26 mouse cellular contexts compared by ENCODE assay signal in the genomic region with DNA sequence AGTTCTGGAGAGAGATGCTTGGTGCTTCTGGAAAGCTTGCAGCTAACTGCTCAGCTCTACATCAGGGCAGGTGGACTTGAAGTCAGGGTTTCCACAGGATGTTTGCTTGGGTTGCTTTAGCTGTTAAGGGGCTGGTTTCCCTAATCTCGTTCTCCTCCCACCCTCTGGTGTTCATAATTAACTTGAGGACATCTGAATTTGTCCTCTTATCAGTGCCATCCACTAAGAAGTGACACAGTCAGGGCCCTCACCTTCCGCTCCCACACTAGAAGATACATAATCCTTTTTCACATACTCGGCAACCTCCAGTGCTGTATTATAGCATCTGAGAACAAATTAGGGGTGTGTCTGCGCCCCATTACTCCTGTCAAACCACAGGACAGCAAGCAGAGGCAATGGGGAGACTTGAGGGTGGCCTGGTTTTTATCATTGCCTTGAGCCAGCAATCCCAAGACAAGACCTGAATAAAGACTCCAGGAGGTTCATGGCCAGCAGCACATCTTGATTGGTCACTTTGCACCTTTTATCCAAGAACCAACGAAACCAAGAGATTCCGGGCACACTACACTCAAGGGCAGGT. TPM values are rescaled to one million over a fixed set of nuclear protein-coding genes. Genes with fewer than 3 reads are reported as not detected.
DNase-seq lines count a peak whose midpoint lies in the region; ATAC-seq and TF ChIP-seq lines count a peak whose summit lies in the region.
"Had no signal": no experiment of that assay in that cellular context is flagged by ENCODE, and none has a peak within 500 bp of the region (broad histone marks: within the 10 kb centered on the region; RNA-seq: fewer than 3 reads in every experiment).

No protein-coding gene starts in this region.

- H3K9me3 ChIP-seq in heart, embryonic 10.5 days, result no peaks in the 10 kb centered on the region
- no peaks in the 10 kb centered on the region for H3K9me3 ChIP-seq in heart, embryonic 16.5 days (replicated peaks; ENCODE audit: control insufficient read depth, low read length)
- H3K9me3 ChIP-seq in heart, embryonic 11.5 days (replicated peaks; ENCODE audit: control insufficient read depth, low read length), result no peaks in the 10 kb centered on the region
- no peaks in the 10 kb centered on the region for H3K9me3 ChIP-seq in MEL (replicated peaks; ENCODE audit: insufficient read depth, low read length)
- H3K9me3 ChIP-seq: embryonic facial prominence, embryonic 10.5 days; embryonic facial prominence, embryonic 15.5 days; forebrain, embryonic 13.5 days; kidney, embryonic 15.5 days; limb, embryonic 12.5 days; neural tube, embryonic 15.5 days had no signal

- TF ChIP-seq RAD21 in MEL (IDR thresholded peaks at IDR 0.05; ENCODE audit: low read depth, low read length), result no peak

- H3K4me3 ChIP-seq in heart, embryonic 10.5 days, result no peak overlapping the region
- H3K4me3 ChIP-seq in heart, embryonic 16.5 days (ENCODE audit: low read length), result no peak overlapping the region
- H3K4me3 ChIP-seq in heart, embryonic 11.5 days (ENCODE audit: low read depth, low read length), result no peak overlapping the region
- H3K4me3 ChIP-seq in MEL (ENCODE audit: control insufficient read depth in 1 of 2, insufficient read depth in 1 of 2, low read depth in 2 of 2, low read length in 2 of 2), result no peak overlapping the region
- H3K4me3 ChIP-seq: limb, embryonic 12.5 days had no signal

- DNase-seq in heart, embryonic 10.5 days (ENCODE audit: low spot score), result no peak
- no peak for DNase-seq in heart, postnatal 4 days
- peak; percentile 55 for DNase-seq in MEL (ENCODE audit: low read depth, low spot score)
- DNase-seq in right cerebral cortex, postnatal 10 days (ENCODE audit: low spot score in 2 of 2), result no peak
- no peak for DNase-seq in gastrocnemius, adult 8-10 months (ENCODE audit: low spot score in 2 of 2)
- DNase-seq: adrenal gland, postnatal 10 days; cerebellum, adult 8-10 months; cerebellum, postnatal 25 days; kidney, adult 18-20 months; liver, postnatal 0 days; lung, postnatal 36 days; midbrain, embryonic 14.5 days; retina, postnatal 1 day; right cerebral cortex, postnatal 25 days; thymus, postnatal 25 days had no signal

- ATAC-seq in heart, embryonic 16.5 days (replicated peaks; ENCODE audit: extremely low read depth, insufficient read depth, low FRiP score), result no peak
- ATAC-seq in heart, embryonic 11.5 days (replicated peaks; ENCODE audit: insufficient number of reproducible peaks, low FRiP score, low TSS enrichment), result no peak
- ATAC-seq: forebrain, embryonic 13.5 days; liver, postnatal 0 days had no signal

- no peak overlapping the region for H3K4me2 ChIP-seq in heart, embryonic 16.5 days (ENCODE audit: low read depth, low read length)
- no peak overlapping the region for H3K4me2 ChIP-seq in heart, embryonic 11.5 days

- H3K27me3 ChIP-seq in heart, embryonic 10.5 days (ENCODE audit: insufficient read depth, poor library complexity, severe bottlenecking), result peaks cover 28% of the 10 kb centered on the region
- H3K27me3 ChIP-seq in heart, embryonic 16.5 days (ENCODE audit: control insufficient read depth, insufficient read depth, low read length), result no peaks in the 10 kb centered on the region
- H3K27me3 ChIP-seq in heart, embryonic 11.5 days (ENCODE audit: control insufficient read depth, insufficient read depth, low read length), result peaks cover 10% of the 10 kb centered on the region; the same call in 1 of the 2 replicates
- no peaks in the 10 kb centered on the region for H3K27me3 ChIP-seq in MEL (ENCODE audit: control insufficient read depth in 1 of 2, insufficient read depth in 2 of 2, low read length in 2 of 2)

- H3K79me2 ChIP-seq in MEL (ENCODE audit: control insufficient read depth, insufficient read depth, low read length, poor library complexity), result no peaks in the 10 kb centered on the region

- 54% methylated on average over 6 of the region's 6 CpGs for WGBS in heart, embryonic 10.5 days
- 61% methylated on average over 6 of the region's 6 CpGs for WGBS in heart, embryonic 16.5 days
- 51% methylated on average over 6 of the region's 6 CpGs for WGBS in heart, embryonic 11.5 days (ENCODE audit: insufficient replicate concordance)

- H3K9ac ChIP-seq in heart, embryonic 16.5 days (ENCODE audit: low read length), result no peak overlapping the region
- no peak overlapping the region for H3K9ac ChIP-seq in heart, embryonic 11.5 days (ENCODE audit: low read depth, low read length)
- H3K9ac ChIP-seq in MEL (ENCODE audit: control insufficient read depth, low read depth, low read length, poor library complexity, severe bottlenecking), result no peak overlapping the region
- H3K9ac ChIP-seq: embryonic facial prominence, embryonic 15.5 days; forebrain, embryonic 13.5 days; kidney, embryonic 15.5 days; limb, embryonic 12.5 days; liver, postnatal 0 days; neural tube, embryonic 15.5 days had no signal

- TF ChIP-seq POLR2A in MEL (IDR thresholded peaks at IDR 0.05; ENCODE audit: control insufficient read depth in 1 of 2, insufficient read depth in 1 of 2, low read depth in 1 of 2, low read length in 2 of 2, poor library complexity in 1 of 2), result no peak

- peak in 1 of 2 experiments; percentile 16; a peak in 1 of 4 replicates for TF ChIP-seq EP300 in MEL (IDR thresholded peaks at IDR 0.05; ENCODE audit: low read depth in 1 of 2, low read length in 2 of 2)

- no peak for TF ChIP-seq CTCF in MEL (IDR thresholded peaks at IDR 0.05 in 2 of 3, conservative IDR thresholded peaks at IDR 0.05 in 1 of 3; ENCODE audit: control insufficient read depth in 1 of 3, insufficient read depth in 1 of 3, low read depth in 2 of 3, low read length in 3 of 3, poor library complexity in 1 of 3, severe bottlenecking in 1 of 3)

- peaks cover 53% of the 10 kb centered on the region for H3K36me3 ChIP-seq in heart, embryonic 10.5 days
- peaks cover 15% of the 10 kb centered on the region for H3K36me3 ChIP-seq in heart, embryonic 16.5 days (ENCODE audit: control insufficient read depth, insufficient read depth)
- peaks cover 12% of the 10 kb centered on the region for H3K36me3 ChIP-seq in heart, embryonic 11.5 days (ENCODE audit: control insufficient read depth, insufficient read depth, low read length)
- H3K36me3 ChIP-seq in MEL (ENCODE audit: control insufficient read depth in 1 of 2, insufficient read depth in 2 of 2, low read length in 2 of 2), result peaks cover 2 to 6% of the 10 kb centered on the region in 2 experiments; a peak in 3 of 4 replicates

- H3K4me1 ChIP-seq in heart, embryonic 10.5 days, result peaks cover 98% of the 10 kb centered on the region
- H3K4me1 ChIP-seq in heart, embryonic 16.5 days (ENCODE audit: control insufficient read depth, insufficient read depth, low read length), result peaks cover 92% of the 10 kb centered on the region
- peaks cover 66% of the 10 kb centered on the region for H3K4me1 ChIP-seq in heart, embryonic 11.5 days (ENCODE audit: control insufficient read depth, insufficient read depth, low read length)
- H3K4me1 ChIP-seq in MEL (ENCODE audit: control insufficient read depth in 1 of 2, insufficient read depth in 2 of 2, low read length in 2 of 2), result peaks cover 0 to 15% of the 10 kb centered on the region in 2 experiments; a peak in 2 of 4 replicates
- H3K4me1 ChIP-seq: forebrain, embryonic 13.5 days had no signal

- peak overlapping the region; percentile 44 for H3K27ac ChIP-seq in heart, embryonic 10.5 days
- peak overlapping the region; percentile 97 for H3K27ac ChIP-seq in heart, embryonic 16.5 days (ENCODE audit: low read length)
- no peak overlapping the region for H3K27ac ChIP-seq in heart, embryonic 11.5 days (ENCODE audit: low read depth, low read length)
- H3K27ac ChIP-seq in MEL (ENCODE audit: control insufficient read depth, low read depth, low read length), result no peak overlapping the region
- H3K27ac ChIP-seq: embryonic facial prominence, embryonic 10.5 days; embryonic facial prominence, embryonic 15.5 days; forebrain, embryonic 13.5 days; kidney, embryonic 15.5 days; limb, embryonic 12.5 days; neural tube, embryonic 15.5 days had no signal

RNA-seq across cellular contexts. Expression of gene Trim11, which starts 15.3 kb away (rescaled TPM):
- polyA plus RNA-seq in heart, embryonic 10.5 days (2016; fragmentation: Nextera tagmentation; extraction: Ambion mirVana), result 24.0 and 31.4 TPM in 2 replicates
- total RNA-seq in heart, postnatal 4 days (2021), result 10 to 100 TPM; 21.3 TPM
- polyA plus RNA-seq in heart, embryonic 16.5 days (2015; fragmentation: Nextera tagmentation; extraction: Ambion mirVana), result 37.1 and 40.3 TPM in 2 replicates
- 26.1 and 27.5 TPM in 2 replicates for polyA plus RNA-seq in heart, embryonic 11.5 days (2014; fragmentation: Nextera tagmentation; extraction: Ambion mirVana)
- total RNA-seq in MEL (2012; rRNA removed), result 22.9 and 27.0 TPM in 2 replicates
- polyA plus RNA-seq in MEL (2012; ENCODE audit: insufficient read depth in 1 of 2, insufficient read length in 2 of 2, low read depth in 1 of 2, low replicate concordance in 2 of 2, missing spikeins in 1 of 2), result 10 to 100 TPM in 1 of 2 experiments, not detected in 1; 24.8 TPM
- 1 to 10 TPM; 4.8 to 8.5 (median 7.4) TPM for total RNA-seq in gastrocnemius, adult 8-10 months (2022)

RNA-seq across cellular contexts. Expression of gene Hist3h2a, which starts 38.7 kb away (rescaled TPM):
- 15.5 and 15.9 TPM in 2 replicates for polyA plus RNA-seq in heart, embryonic 10.5 days (2016; fragmentation: Nextera tagmentation; extraction: Ambion mirVana)
- 10 to 100 TPM; 46.8 to 50.0 TPM for total RNA-seq in heart, postnatal 4 days (2021)
- polyA plus RNA-seq in heart, embryonic 16.5 days (2015; fragmentation: Nextera tagmentation; extraction: Ambion mirVana), result 33.9 and 35.2 TPM in 2 replicates
- 22.5 and 23.3 TPM in 2 replicates for polyA plus RNA-seq in heart, embryonic 11.5 days (2014; fragmentation: Nextera tagmentation; extraction: Ambion mirVana)
- 184 and 300 TPM in 2 replicates for total RNA-seq in MEL (2012; rRNA removed)
- polyA plus RNA-seq in MEL (2012; ENCODE audit: insufficient read depth in 1 of 2, insufficient read length in 2 of 2, low read depth in 1 of 2, low replicate concordance in 2 of 2, missing spikeins in 1 of 2), result under 1 TPM in 1 of 2 experiments, not detected in 1; 0.42 TPM
- total RNA-seq in gastrocnemius, adult 8-10 months (2022), result 10 to 100 TPM in 3 of 4 experiments, 1 to 10 TPM in 1; 8.9 to 14.8 (median 11.5) TPM

RNA-seq across cellular contexts. Expression of gene Trim17, which starts 38.7 kb away (rescaled TPM):
- polyA plus RNA-seq in heart, embryonic 10.5 days (2016; fragmentation: Nextera tagmentation; extraction: Ambion mirVana), result 0.75 and 0.79 TPM in 2 replicates
- under 1 TPM in 1 of 2 experiments, not detected in 1; 0.10 TPM for total RNA-seq in heart, postnatal 4 days (2021)
- 0.26 and 0.39 TPM in 2 replicates for polyA plus RNA-seq in heart, embryonic 16.5 days (2015; fragmentation: Nextera tagmentation; extraction: Ambion mirVana)
- 1.0 and 1.1 TPM in 2 replicates for polyA plus RNA-seq in heart, embryonic 11.5 days (2014; fragmentation: Nextera tagmentation; extraction: Ambion mirVana)
- total RNA-seq in MEL (2012; rRNA removed), result 0.50 and 0.52 TPM in 2 replicates
- polyA plus RNA-seq in MEL (2012; ENCODE audit: insufficient read depth in 1 of 2, insufficient read length in 2 of 2, low read depth in 1 of 2, low replicate concordance in 2 of 2, missing spikeins in 1 of 2), result under 1 TPM in 1 of 2 experiments, not detected in 1; 0.82 TPM
- total RNA-seq in gastrocnemius, adult 8-10 months (2022), result under 1 TPM; 0.08 to 0.31 (median 0.20) TPM
- total RNA-seq: granulocyte monocyte progenitor cell, adult 5-6 weeks; monocyte, adult 5-6 weeks had no signal

RNA-seq across cellular contexts. Expression of gene Hist3h2ba, which starts 44.5 kb away (rescaled TPM):
- 4.8 and 9.8 TPM in 2 replicates for polyA plus RNA-seq in heart, embryonic 10.5 days (2016; fragmentation: Nextera tagmentation; extraction: Ambion mirVana)
- total RNA-seq in heart, postnatal 4 days (2021), result 10 to 100 TPM; 21.8 to 22.6 TPM
- polyA plus RNA-seq in heart, embryonic 16.5 days (2015; fragmentation: Nextera tagmentation; extraction: Ambion mirVana), result 21.8 and 27.5 TPM in 2 replicates
- polyA plus RNA-seq in heart, embryonic 11.5 days (2014; fragmentation: Nextera tagmentation; extraction: Ambion mirVana), result 6.4 and 8.4 TPM in 2 replicates
- 48.2 and 147 TPM in 2 replicates for total RNA-seq in MEL (2012; rRNA removed)
- under 1 TPM in 1 of 2 experiments, not detected in 1; 0.21 TPM for polyA plus RNA-seq in MEL (2012; ENCODE audit: insufficient read depth in 1 of 2, insufficient read length in 2 of 2, low read depth in 1 of 2, low replicate concordance in 2 of 2, missing spikeins in 1 of 2)
- total RNA-seq in gastrocnemius, adult 8-10 months (2022), result 1 to 10 TPM in 1 of 4 experiments, under 1 TPM in 1, not detected in 2; 0.52 to 1.2 TPM
- polyA plus RNA-seq: liver, adult 2 months had no signal

RNA-seq across cellular contexts. Expression of gene Rnf187, which starts 54.5 kb away (rescaled TPM):
- 169 and 213 TPM in 2 replicates for polyA plus RNA-seq in heart, embryonic 10.5 days (2016; fragmentation: Nextera tagmentation; extraction: Ambion mirVana)
- 100 to 1,000 TPM; 161 to 165 TPM for total RNA-seq in heart, postnatal 4 days (2021)
- polyA plus RNA-seq in heart, embryonic 16.5 days (2015; fragmentation: Nextera tagmentation; extraction: Ambion mirVana), result 172 and 176 TPM in 2 replicates
- 172 and 192 TPM in 2 replicates for polyA plus RNA-seq in heart, embryonic 11.5 days (2014; fragmentation: Nextera tagmentation; extraction: Ambion mirVana)
- 282 and 337 TPM in 2 replicates for total RNA-seq in MEL (2012; rRNA removed)
- 1,000 to 10,000 TPM in 1 of 2 experiments, 100 to 1,000 TPM in 1; 280 to 3,830 TPM for polyA plus RNA-seq in MEL (2012; ENCODE audit: insufficient read depth in 1 of 2, insufficient read length in 2 of 2, low read depth in 1 of 2, low replicate concordance in 2 of 2, missing spikeins in 1 of 2)
- total RNA-seq in gastrocnemius, adult 8-10 months (2022), result 100 to 1,000 TPM in 2 of 4 experiments, 10 to 100 TPM in 2; 97.5 to 116 (median 100) TPM

Comparison
In these comparisons a context has a peak if more than half of its experiments do, and no peak if none do; other contexts are left out.
1. H3K27ac ChIP-seq: peak in heart, embryonic 10.5 days (single experiment) and heart, embryonic 16.5 days (single experiment); none in heart, embryonic 11.5 days (single experiment) and MEL (single experiment).
2. RNA of gene Hist3h2a, which starts 38.7 kb away (polyA plus RNA-seq): 33.9 to 35.2 TPM in heart, embryonic 16.5 days, 22.5 to 23.3 TPM in heart, embryonic 11.5 days and 15.5 to 15.9 TPM in heart, embryonic 10.5 days; 0.42 TPM in MEL; every median in the first group is over 10 times any median in the second.